Comparison of ENCODE assay signal across 8 mouse cellular contexts in genomic region chr1:75458789-75459684, GRCm38 (mm10). TPM values are rescaled to one million over a fixed set of nuclear protein-coding genes. Genes with fewer than 3 reads are reported as not detected.
A peak's percentile ranks its signal among the peaks of the same experiment; 100 is the strongest.
DNase-seq lines count a peak whose midpoint lies in the region; ATAC-seq and TF ChIP-seq lines count a peak whose summit lies in the region.

No protein-coding gene starts in this region.

- DNase-seq in kidney, adult 18-20 months, result peak; percentile 27
- no peak for DNase-seq in kidney, adult 8-10 months
- peak; percentile 68 for DNase-seq in brain, embryonic 14.5 days (ENCODE audit: low read depth)
- DNase-seq in left cerebral cortex, postnatal 25 days (ENCODE audit: low spot score in 2 of 2), result peak; percentile 71 to 87
- DNase-seq in thymus, adult 2 months, result no peak
- DNase-seq in adipocyte (ENCODE audit: low spot score), result no peak

- no peak for ATAC-seq in heart, embryonic 13.5 days (ENCODE audit: extremely low read depth, insufficient number of reproducible peaks, low FRiP score, low TSS enrichment)
- no peak for ATAC-seq in neural tube, embryonic 15.5 days (ENCODE audit: low FRiP score)

- WGBS in heart, embryonic 13.5 days, result 13% methylated on average over 23 of the region's 23 CpGs
- 16% methylated on average over 23 of the region's 23 CpGs for WGBS in neural tube, embryonic 15.5 days
- WGBS in thymus, adult 2 months, result 30% methylated on average over 23 of the region's 23 CpGs

- H3K36me3 ChIP-seq in heart, embryonic 13.5 days, result no peaks in the 10 kb centered on the region
- H3K36me3 ChIP-seq in neural tube, embryonic 15.5 days, result no peaks in the 10 kb centered on the region
- H3K36me3 ChIP-seq in thymus, adult 2 months (ENCODE audit: control insufficient read depth, insufficient read depth, low read length), result no peaks in the 10 kb centered on the region

- peak overlapping the region; percentile 74 for H3K27ac ChIP-seq in heart, embryonic 13.5 days (replicated peaks)
- peak overlapping the region; percentile 75 for H3K27ac ChIP-seq in neural tube, embryonic 15.5 days (replicated peaks)
- no peak overlapping the region for H3K27ac ChIP-seq in thymus, adult 2 months (ENCODE audit: control insufficient read depth, insufficient read depth, low read length)

- H3K9me3 ChIP-seq in heart, embryonic 13.5 days, result no peaks in the 10 kb centered on the region
- H3K9me3 ChIP-seq in neural tube, embryonic 15.5 days (replicated peaks), result no peaks in the 10 kb centered on the region

- H3K4me3 ChIP-seq in heart, embryonic 13.5 days, result peak overlapping the region; percentile 48
- H3K4me3 ChIP-seq in neural tube, embryonic 15.5 days (replicated peaks), result peak overlapping the region; percentile 24
- H3K4me3 ChIP-seq in thymus, adult 2 months (ENCODE audit: control insufficient read depth, insufficient read depth, low read length), result no peak overlapping the region

- peak overlapping the region; percentile 77 for H3K9ac ChIP-seq in heart, embryonic 13.5 days
- H3K9ac ChIP-seq in neural tube, embryonic 15.5 days (replicated peaks), result no peak overlapping the region; the same call in 1 of the 2 replicates

- H3K27me3 ChIP-seq in heart, embryonic 13.5 days (replicated peaks), result peaks cover 66% of the 10 kb centered on the region
- 0 out of 2 replicates have a peak, but pooled peaks cover 9% of the 10 kb centered on the region for H3K27me3 ChIP-seq in neural tube, embryonic 15.5 days (replicated peaks)
- H3K27me3 ChIP-seq in thymus, adult 2 months (ENCODE audit: control insufficient read depth, insufficient read depth, low read length), result peaks cover 7% of the 10 kb centered on the region; the same call in 1 of the 2 replicates

- peaks cover 43% of the 10 kb centered on the region for H3K4me1 ChIP-seq in heart, embryonic 13.5 days
- peaks cover 51% of the 10 kb centered on the region for H3K4me1 ChIP-seq in neural tube, embryonic 15.5 days
- H3K4me1 ChIP-seq in thymus, adult 2 months (replicated peaks; ENCODE audit: control insufficient read depth, insufficient read depth, low read length), result no peaks in the 10 kb centered on the region

- H3K4me2 ChIP-seq in heart, embryonic 13.5 days, result peak overlapping the region; percentile 73
- H3K4me2 ChIP-seq in neural tube, embryonic 15.5 days, result peak overlapping the region; percentile 56

- TF ChIP-seq POLR2A in brain, embryonic 14.5 days (IDR thresholded peaks at IDR 0.05; ENCODE audit: borderline replicate concordance, extremely low read depth, insufficient read depth, insufficient read length, poor library complexity, severe bottlenecking), result no peak
- no peak for TF ChIP-seq POLR2A in thymus, adult 2 months (IDR thresholded peaks at IDR 0.05; ENCODE audit: control insufficient read depth, extremely low read depth, insufficient read depth, low read length, poor library complexity)

- no peak for TF ChIP-seq CTCF in brain, embryonic 14.5 days (IDR thresholded peaks at IDR 0.05; ENCODE audit: borderline replicate concordance, extremely low read depth, insufficient read depth, insufficient read length)
- no peak for TF ChIP-seq CTCF in thymus, adult 2 months (IDR thresholded peaks at IDR 0.05; ENCODE audit: borderline replicate concordance, control insufficient read depth, extremely low read depth, insufficient read depth, low read length, poor library complexity)

- intact Hi-C loops in left cerebral cortex, postnatal 25 days (cut with DNase I), result no loop called here

RNA-seq across cellular contexts. Expression of gene Asic4, which starts 8.8 kb away (rescaled TPM):
- 23.3 and 41.3 TPM in 2 replicates for polyA plus RNA-seq in brain, embryonic 14.5 days (2012; rRNA removed)
- polyA plus RNA-seq in heart, embryonic 13.5 days (2015; fragmentation: Nextera tagmentation; extraction: Ambion mirVana), result 0.28 and 0.31 TPM in 2 replicates
- total RNA-seq in left cerebral cortex, postnatal 25 days (2021), result 10 to 100 TPM; 10.4 to 20.6 TPM
- 22.9 and 31.6 TPM in 2 replicates for polyA plus RNA-seq in neural tube, embryonic 15.5 days (2015; fragmentation: Nextera tagmentation; extraction: Ambion mirVana)
- polyA plus RNA-seq in thymus, adult 2 months (2012; rRNA removed), result 0.05 TPM in 2 replicates

RNA-seq across cellular contexts. Expression of gene Chpf, which starts 20.1 kb away (rescaled TPM):
- polyA plus RNA-seq in brain, embryonic 14.5 days (2012; rRNA removed), result 71.7 and 78.3 TPM in 2 replicates
- 26.0 and 28.6 TPM in 2 replicates for polyA plus RNA-seq in heart, embryonic 13.5 days (2015; fragmentation: Nextera tagmentation; extraction: Ambion mirVana)
- 10 to 100 TPM; 82.1 to 82.4 TPM for total RNA-seq in left cerebral cortex, postnatal 25 days (2021)
- 48.3 and 51.7 TPM in 2 replicates for polyA plus RNA-seq in neural tube, embryonic 15.5 days (2015; fragmentation: Nextera tagmentation; extraction: Ambion mirVana)
- polyA plus RNA-seq in thymus, adult 2 months (2012; rRNA removed), result 38.7 and 43.7 TPM in 2 replicates

RNA-seq across cellular contexts. Expression of gene Tmem198, which starts 20.3 kb away (rescaled TPM):
- 46.9 and 57.2 TPM in 2 replicates for polyA plus RNA-seq in brain, embryonic 14.5 days (2012; rRNA removed)
- 0.43 and 0.49 TPM in 2 replicates for polyA plus RNA-seq in heart, embryonic 13.5 days (2015; fragmentation: Nextera tagmentation; extraction: Ambion mirVana)
- total RNA-seq in left cerebral cortex, postnatal 25 days (2021), result 100 to 1,000 TPM in 1 of 2 experiments, 10 to 100 TPM in 1; 92.9 to 111 TPM
- polyA plus RNA-seq in neural tube, embryonic 15.5 days (2015; fragmentation: Nextera tagmentation; extraction: Ambion mirVana), result 40.2 and 50.7 TPM in 2 replicates
- polyA plus RNA-seq in thymus, adult 2 months (2012; rRNA removed), result 3.0 and 3.5 TPM in 2 replicates

RNA-seq across cellular contexts. Expression of gene Gmppa, which starts 23.3 kb away (rescaled TPM):
- polyA plus RNA-seq in brain, embryonic 14.5 days (2012; rRNA removed), result 98.7 and 144 TPM in 2 replicates
- 70.7 and 73.7 TPM in 2 replicates for polyA plus RNA-seq in heart, embryonic 13.5 days (2015; fragmentation: Nextera tagmentation; extraction: Ambion mirVana)
- 10 to 100 TPM; 58.8 to 61.0 TPM for total RNA-seq in left cerebral cortex, postnatal 25 days (2021)
- 72.4 and 78.3 TPM in 2 replicates for polyA plus RNA-seq in neural tube, embryonic 15.5 days (2015; fragmentation: Nextera tagmentation; extraction: Ambion mirVana)
- polyA plus RNA-seq in thymus, adult 2 months (2012; rRNA removed), result 102 and 128 TPM in 2 replicates

RNA-seq across cellular contexts. Expression of gene Obsl1, which starts 47.2 kb away (rescaled TPM):
- polyA plus RNA-seq in brain, embryonic 14.5 days (2012; rRNA removed), result 54.3 and 57.6 TPM in 2 replicates
- polyA plus RNA-seq in heart, embryonic 13.5 days (2015; fragmentation: Nextera tagmentation; extraction: Ambion mirVana), result 91.0 and 93.0 TPM in 2 replicates
- total RNA-seq in left cerebral cortex, postnatal 25 days (2021), result 10 to 100 TPM; 28.6 to 29.0 TPM
- 33.1 and 37.6 TPM in 2 replicates for polyA plus RNA-seq in neural tube, embryonic 15.5 days (2015; fragmentation: Nextera tagmentation; extraction: Ambion mirVana)
- polyA plus RNA-seq in thymus, adult 2 months (2012; rRNA removed), result 17.9 and 23.1 TPM in 2 replicates

Comparison
In these comparisons a context has a peak if more than half of its experiments do, and no peak if none do; other contexts are left out.
1. DNase-seq: peak in kidney, adult 18-20 months (single experiment), brain, embryonic 14.5 days (single experiment) and left cerebral cortex, postnatal 25 days (2 of 2); none in kidney, adult 8-10 months (0 of 2), thymus, adult 2 months (single experiment) and adipocyte (single experiment).
2. RNA of gene Asic4, which starts 8.8 kb away (polyA plus RNA-seq): 23.3 to 41.3 TPM in brain, embryonic 14.5 days and 22.9 to 31.6 TPM in neural tube, embryonic 15.5 days; 0.28 to 0.31 TPM in heart, embryonic 13.5 days and 0.05 TPM in thymus, adult 2 months; every median in the first group is over 10 times any median in the second.